ENCODE assay signal across 17 mouse cellular contexts in the genomic region with DNA sequence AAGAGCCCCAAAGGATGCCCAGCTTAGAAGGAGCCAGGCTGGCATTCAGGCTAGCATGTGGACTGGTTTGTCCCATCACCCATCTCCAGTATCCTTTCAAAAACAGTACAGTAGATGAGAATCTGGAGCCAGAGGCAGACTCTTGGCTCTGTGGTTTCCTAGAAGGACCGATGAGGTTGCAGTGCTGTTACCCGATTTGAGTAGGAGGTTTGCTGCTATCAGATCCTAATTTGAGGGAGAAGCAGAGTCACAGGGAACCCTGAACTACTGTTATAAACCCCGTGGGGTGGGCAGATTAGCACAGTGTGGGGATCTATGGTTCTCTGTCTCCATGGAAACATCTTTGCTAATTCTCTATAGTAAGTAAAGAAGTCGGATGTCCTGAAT. TPM values are rescaled to one million over a fixed set of nuclear protein-coding genes. Genes with fewer than 3 reads are reported as not detected.
DNase-seq lines count a peak whose midpoint lies in the region; ATAC-seq lines count a peak whose summit lies in the region.
"Not testable (repeated sequence)": the region's sequence is repeated elsewhere in the genome, so short reads cannot be mapped to it uniquely, and the experiment has no call there.
"Had no signal": no experiment of that assay in that cellular context is flagged by ENCODE, and none has a peak within 500 bp of the region (broad histone marks: within the 10 kb centered on the region; RNA-seq: fewer than 3 reads in every experiment).

No protein-coding gene starts in this region.

- H3K4me3 ChIP-seq in embryonic facial prominence, embryonic 11.5 days (ENCODE audit: low read depth, low read length); forebrain, embryonic 12.5 days (replicated peaks); heart, embryonic 15.5 days; hindbrain, embryonic 16.5 days (ENCODE audit: low read length); liver, embryonic 12.5 days; midbrain, embryonic 12.5 days; neural tube, embryonic 14.5 days (ENCODE audit: low read depth, low read length): not testable (repeated sequence)

- not testable (repeated sequence) for H3K27me3 ChIP-seq in embryonic facial prominence, embryonic 11.5 days (ENCODE audit: control insufficient read depth, insufficient read depth, low read length); forebrain, embryonic 12.5 days; heart, embryonic 15.5 days; hindbrain, embryonic 16.5 days (replicated peaks; ENCODE audit: control insufficient read depth, insufficient read depth, low read length); liver, embryonic 12.5 days (replicated peaks); midbrain, embryonic 12.5 days; neural tube, embryonic 14.5 days (ENCODE audit: control insufficient read depth, insufficient read depth, low read length)

- DNase-seq in embryonic facial prominence, embryonic 11.5 days (ENCODE audit: low spot score), result not testable (repeated sequence)

- not testable (repeated sequence) for H3K36me3 ChIP-seq in embryonic facial prominence, embryonic 11.5 days (replicated peaks; ENCODE audit: control insufficient read depth, insufficient read depth, low read depth, low read length); forebrain, embryonic 12.5 days (replicated peaks); heart, embryonic 15.5 days; hindbrain, embryonic 16.5 days (ENCODE audit: control insufficient read depth, insufficient read depth, low read length); liver, embryonic 12.5 days; midbrain, embryonic 12.5 days; neural tube, embryonic 14.5 days (ENCODE audit: control insufficient read depth, insufficient read depth, low read length)

- not testable (repeated sequence) for H3K9me3 ChIP-seq in embryonic facial prominence, embryonic 11.5 days (replicated peaks; ENCODE audit: control insufficient read depth, low read length); forebrain, embryonic 12.5 days; heart, embryonic 15.5 days (replicated peaks); hindbrain, embryonic 16.5 days (ENCODE audit: control insufficient read depth, low read length); liver, embryonic 12.5 days (replicated peaks); midbrain, embryonic 12.5 days; neural tube, embryonic 14.5 days (ENCODE audit: control insufficient read depth, low read length)

- not testable (repeated sequence) for H3K9ac ChIP-seq in embryonic facial prominence, embryonic 11.5 days (replicated peaks; ENCODE audit: low read length); forebrain, embryonic 12.5 days; heart, embryonic 15.5 days; hindbrain, embryonic 16.5 days (ENCODE audit: low read depth, low read length); liver, embryonic 12.5 days; midbrain, embryonic 12.5 days (replicated peaks); neural tube, embryonic 14.5 days (replicated peaks; ENCODE audit: low read depth, low read length)

- not testable (repeated sequence) for H3K4me1 ChIP-seq in embryonic facial prominence, embryonic 11.5 days (ENCODE audit: control insufficient read depth, insufficient read depth, low read length); forebrain, embryonic 12.5 days; heart, embryonic 15.5 days (replicated peaks); hindbrain, embryonic 16.5 days (ENCODE audit: control insufficient read depth, insufficient read depth, low read depth, low read length); liver, embryonic 12.5 days; midbrain, embryonic 12.5 days; neural tube, embryonic 14.5 days (ENCODE audit: control insufficient read depth, insufficient read depth, low read length)

- 85% methylated on average over 2 of the region's 4 CpGs for WGBS in embryonic facial prominence, embryonic 11.5 days
- 71% methylated on average over 3 of the region's 4 CpGs for WGBS in forebrain, embryonic 12.5 days
- WGBS in heart, embryonic 15.5 days, result 62% methylated on average over 3 of the region's 4 CpGs
- 91% methylated on average over 2 of the region's 4 CpGs for WGBS in hindbrain, embryonic 16.5 days
- 15% methylated on average over 3 of the region's 4 CpGs for WGBS in liver, embryonic 12.5 days (ENCODE audit: insufficient replicate concordance)
- 65% methylated on average over 3 of the region's 4 CpGs for WGBS in midbrain, embryonic 12.5 days
- WGBS in neural tube, embryonic 14.5 days, result 90% methylated on average over 2 of the region's 4 CpGs

- not testable (repeated sequence) for H3K27ac ChIP-seq in embryonic facial prominence, embryonic 11.5 days (replicated peaks; ENCODE audit: low read depth, low read length); forebrain, embryonic 12.5 days; heart, embryonic 15.5 days; hindbrain, embryonic 16.5 days (ENCODE audit: low read depth, low read length); liver, embryonic 12.5 days; midbrain, embryonic 12.5 days (replicated peaks); neural tube, embryonic 14.5 days (ENCODE audit: low read depth, low read length)

- not testable (repeated sequence) for H3K4me2 ChIP-seq in embryonic facial prominence, embryonic 11.5 days (ENCODE audit: low read depth, low read length); forebrain, embryonic 12.5 days; heart, embryonic 15.5 days; hindbrain, embryonic 16.5 days (ENCODE audit: low read length); liver, embryonic 12.5 days; midbrain, embryonic 12.5 days (replicated peaks); neural tube, embryonic 14.5 days (ENCODE audit: low read depth, low read length)

- ATAC-seq in embryonic facial prominence, embryonic 11.5 days (replicated peaks; ENCODE audit: insufficient number of reproducible peaks, low FRiP score, low TSS enrichment, low read depth), result peak; percentile 65; the same call in 1 of the 2 replicates
- ATAC-seq in forebrain, embryonic 12.5 days (ENCODE audit: low FRiP score), result 0 out of 2 replicates have a peak, but pooled peaks have one; percentile 14
- ATAC-seq in heart, embryonic 15.5 days (replicated peaks; ENCODE audit: insufficient number of reproducible peaks, insufficient read depth, low FRiP score, low read depth), result peak; percentile 53; the same call in 1 of the 2 replicates
- ATAC-seq in hindbrain, embryonic 16.5 days, result peak; percentile 80
- peak; percentile 65 for ATAC-seq in liver, embryonic 12.5 days
- peak; percentile 56; the same call in 1 of the 2 replicates for ATAC-seq in midbrain, embryonic 12.5 days (ENCODE audit: low FRiP score, low read depth)
- peak; percentile 46 for ATAC-seq in neural tube, embryonic 14.5 days (ENCODE audit: low read depth)

RNA-seq across cellular contexts. Expression of gene G530012D18Rik, which starts 4.7 kb away (rescaled TPM):
- not detected in 2 replicates for polyA plus RNA-seq in embryonic facial prominence, embryonic 11.5 days (2014; fragmentation: Nextera tagmentation; extraction: Ambion mirVana)
- not detected in 2 replicates for polyA plus RNA-seq in forebrain, embryonic 12.5 days (2016; fragmentation: Nextera tagmentation; extraction: Ambion mirVana)
- 0.38 TPM in 1 of 2 replicates, not detected in the other for polyA plus RNA-seq in heart, embryonic 15.5 days (2015; fragmentation: Nextera tagmentation; extraction: Ambion mirVana)
- polyA plus RNA-seq in hindbrain, embryonic 16.5 days (2015; fragmentation: Nextera tagmentation; extraction: Ambion mirVana), result not detected in 2 replicates
- not detected in 2 replicates for polyA plus RNA-seq in liver, embryonic 12.5 days (2016; fragmentation: Nextera tagmentation; extraction: Ambion mirVana)
- polyA plus RNA-seq in midbrain, embryonic 12.5 days (2016; fragmentation: Nextera tagmentation; extraction: Ambion mirVana), result not detected in 2 replicates
- polyA plus RNA-seq in neural tube, embryonic 14.5 days (2014; fragmentation: Nextera tagmentation; extraction: Ambion mirVana), result not detected in 2 replicates
- polyA plus RNA-seq: cerebellum, adult 2 months; heart, embryonic 16.5 days; hindbrain, embryonic 10.5 days; intestine, postnatal 0 days; kidney, embryonic 15.5 days; limb, embryonic 12.5 days; liver, embryonic 16.5 days; spleen, adult 2 months; stomach, embryonic 14.5 days; thymus, adult 2 months had no signal

RNA-seq across cellular contexts. Expression of gene Sp110, which starts 18.5 kb away (rescaled TPM):
- polyA plus RNA-seq in embryonic facial prominence, embryonic 11.5 days (2014; fragmentation: Nextera tagmentation; extraction: Ambion mirVana), result 0.60 and 0.77 TPM in 2 replicates
- 0.37 TPM in 2 replicates for polyA plus RNA-seq in forebrain, embryonic 12.5 days (2016; fragmentation: Nextera tagmentation; extraction: Ambion mirVana)
- 3.1 and 7.8 TPM in 2 replicates for polyA plus RNA-seq in heart, embryonic 15.5 days (2015; fragmentation: Nextera tagmentation; extraction: Ambion mirVana)
- polyA plus RNA-seq in hindbrain, embryonic 16.5 days (2015; fragmentation: Nextera tagmentation; extraction: Ambion mirVana), result 0.65 and 0.95 TPM in 2 replicates
- polyA plus RNA-seq in liver, embryonic 12.5 days (2016; fragmentation: Nextera tagmentation; extraction: Ambion mirVana), result 5.5 and 5.7 TPM in 2 replicates
- polyA plus RNA-seq in midbrain, embryonic 12.5 days (2016; fragmentation: Nextera tagmentation; extraction: Ambion mirVana), result 0.62 and 1.4 TPM in 2 replicates
- 0.37 and 0.90 TPM in 2 replicates for polyA plus RNA-seq in neural tube, embryonic 14.5 days (2014; fragmentation: Nextera tagmentation; extraction: Ambion mirVana)

RNA-seq across cellular contexts. Expression of gene Sp140, which starts 20.0 kb away (rescaled TPM):
- 1.0 and 1.3 TPM in 2 replicates for polyA plus RNA-seq in embryonic facial prominence, embryonic 11.5 days (2014; fragmentation: Nextera tagmentation; extraction: Ambion mirVana)
- 0.31 and 0.38 TPM in 2 replicates for polyA plus RNA-seq in forebrain, embryonic 12.5 days (2016; fragmentation: Nextera tagmentation; extraction: Ambion mirVana)
- 1.5 and 2.2 TPM in 2 replicates for polyA plus RNA-seq in heart, embryonic 15.5 days (2015; fragmentation: Nextera tagmentation; extraction: Ambion mirVana)
- polyA plus RNA-seq in hindbrain, embryonic 16.5 days (2015; fragmentation: Nextera tagmentation; extraction: Ambion mirVana), result 0.50 and 0.80 TPM in 2 replicates
- 3.0 and 3.2 TPM in 2 replicates for polyA plus RNA-seq in liver, embryonic 12.5 days (2016; fragmentation: Nextera tagmentation; extraction: Ambion mirVana)
- 0.72 and 0.92 TPM in 2 replicates for polyA plus RNA-seq in midbrain, embryonic 12.5 days (2016; fragmentation: Nextera tagmentation; extraction: Ambion mirVana)
- 0.20 and 0.95 TPM in 2 replicates for polyA plus RNA-seq in neural tube, embryonic 14.5 days (2014; fragmentation: Nextera tagmentation; extraction: Ambion mirVana)

Comparison
In these comparisons a context has a peak if more than half of its experiments do, and no peak if none do; other contexts are left out.
1. ATAC-seq: peak in every context shown above with its lines; median percentile 80 in hindbrain, embryonic 16.5 days; 65 in embryonic facial prominence, embryonic 11.5 days; 65 in liver, embryonic 12.5 days; 56 in midbrain, embryonic 12.5 days; 53 in heart, embryonic 15.5 days; 46 in neural tube, embryonic 14.5 days; 14 in forebrain, embryonic 12.5 days.